Mouse (Mus musculus) stomach, embryonic 14.5 days (tissue): ENCODE data around the gene Ugt1a8. TPM values are rescaled to one million over a fixed set of nuclear protein-coding genes. Genes with fewer than 3 reads are reported as not detected.

Experiments used
- ATAC-seq: fragments of 200-750 bp; cut with Nextera tagmentation; 2 replicates; pipeline ENCODE4 v1.8.0; 2017; ENCODE audit warnings: low read depth, moderate TSS enrichment; ENCODE audit not compliant: insufficient number of reproducible peaks, insufficient read depth, low FRiP score
- H3K27ac ChIP-seq: fragments of 300-500 bp; sonication (generic); 2 replicates; pipeline ENCODE4 v1.5.1; 2014; ENCODE audit warnings: mild to moderate bottlenecking, low read length, moderate library complexity, mixed read lengths
- H3K27me3 ChIP-seq: fragments of 300-500 bp; sonication (generic); 2 replicates; pipeline ENCODE4 v1.6.1; 2014; ENCODE audit warnings: low read length, control low read depth, mixed read lengths; ENCODE audit not compliant: control insufficient read depth, insufficient read depth
- H3K36me3 ChIP-seq: fragments of 300-500 bp; sonication (generic); 2 replicates; pipeline ENCODE4 v1.6.1; 2014; ENCODE audit warnings: mild to moderate bottlenecking, control low read depth, low read length, moderate library complexity, mixed read lengths; ENCODE audit not compliant: control insufficient read depth, insufficient read depth
- H3K4me1 ChIP-seq: fragments of 300-500 bp; sonication (generic); 2 replicates; pipeline ENCODE4 v1.6.1; 2014; ENCODE audit warnings: low read length, control low read depth, mixed read lengths; ENCODE audit not compliant: control insufficient read depth, insufficient read depth
- H3K4me2 ChIP-seq: fragments of 300-500 bp; sonication (generic); replicated peaks from 2 replicates; pipeline ENCODE4 v1.6.1; 2014; ENCODE audit warnings: low read depth, low read length, control low read depth
- H3K4me3 ChIP-seq: fragments of 300-500 bp; sonication (generic); 2 replicates; pipeline ENCODE4 v1.5.1; 2014; ENCODE audit warnings: low read depth, low read length, control low read depth
- H3K9ac ChIP-seq: fragments of 300-500 bp; sonication (generic); replicated peaks from 2 replicates; pipeline ENCODE4 v1.6.1; 2014; ENCODE audit warnings: low read depth, mild to moderate bottlenecking, control low read depth, low read length, moderate library complexity, mixed read lengths
- H3K9me3 ChIP-seq: fragments of 300-500 bp; sonication (generic); 2 replicates; pipeline ENCODE4 v1.6.1; 2016; ENCODE audit warnings: low read depth, low read length, control low read depth; ENCODE audit not compliant: control insufficient read depth
- WGBS: fragments of 180-500 bp; shearing (Covaris S2); extraction: QIAGEN DNeasy Blood & Tissue Kit; methylation state at CpG from one replicate; pipeline ENCODE4 v1.1.7; 2014; 5-methylcytosine and 5-hydroxymethylcytosine counted together
- polyA plus RNA-seq: library from polyadenylated mRNA; unstranded; fragments of >200 nt; fragmentation: Nextera tagmentation; extraction: Ambion mirVana; gene quantifications from 2 replicates; pipeline ENCODE4 v1.2.1, GENCODE M21; 2014

The Ugt1a8 gene
- polyA plus RNA-seq, 1 experiment from 2014 or later, result not detected

- Histone ChIP-seq H3K36me3 (no peaks in the 10 kb centered on the region), H3K27me3 (no peaks in the 10 kb centered on the region), H3K9ac (no peak overlapping the region), H3K9me3 (peaks cover 17% of the 10 kb centered on the region), H3K4me3 (no peak overlapping the region), H3K4me1 (no peaks in the 10 kb centered on the region), H3K4me2 (no peak overlapping the region), H3K27ac (no peak overlapping the region)
- 93% methylated on average over 1 of the region's 1 CpGs for WGBS
- no peak for ATAC-seq
Observed at GRCm38 (mm10) chr1:88179657-88180056, 92.0 kb downstream of the Ugt1a8 start.

DNA sequence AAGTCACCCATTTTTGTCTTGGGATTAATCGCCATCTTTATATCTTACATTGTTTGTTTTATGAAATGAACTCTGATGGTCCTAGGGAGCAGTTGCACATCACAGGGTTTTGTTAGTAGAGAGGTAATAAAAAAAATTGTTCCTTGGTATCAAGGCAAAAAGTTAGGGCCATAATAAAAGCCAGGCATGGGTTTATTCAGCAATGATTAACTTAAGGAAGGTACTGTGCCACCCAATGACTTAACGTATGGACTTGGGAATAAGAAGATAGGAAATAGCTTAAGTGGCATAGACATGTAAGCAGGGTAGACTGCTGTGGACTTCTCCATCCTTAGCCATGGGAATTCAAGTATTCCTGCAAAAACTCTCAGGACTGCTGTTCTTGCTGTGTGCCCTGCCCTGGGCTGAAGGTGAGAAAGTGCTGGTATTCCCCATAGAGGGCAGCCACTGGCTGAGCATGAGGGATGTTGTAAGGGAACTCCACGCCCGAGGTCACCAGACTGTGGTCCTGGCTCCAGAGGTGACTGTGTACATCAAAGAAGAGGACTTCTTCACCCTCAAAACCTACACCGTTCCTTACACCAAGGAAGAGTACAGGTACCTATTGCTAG lies 98.8 kb downstream of the Ugt1a8 start:
- Histone ChIP-seq H3K36me3 (no peaks in the 10 kb centered on the region), H3K27me3 (no peaks in the 10 kb centered on the region), H3K27ac (no peak overlapping the region), H3K4me2 (no peak overlapping the region), H3K9me3 (no peaks in the 10 kb centered on the region), H3K4me1 (no peaks in the 10 kb centered on the region), H3K9ac (no peak overlapping the region), H3K4me3 (no peak overlapping the region)
- 81% methylated on average over 5 of the region's 5 CpGs for WGBS
- no peak for ATAC-seq

DNA sequence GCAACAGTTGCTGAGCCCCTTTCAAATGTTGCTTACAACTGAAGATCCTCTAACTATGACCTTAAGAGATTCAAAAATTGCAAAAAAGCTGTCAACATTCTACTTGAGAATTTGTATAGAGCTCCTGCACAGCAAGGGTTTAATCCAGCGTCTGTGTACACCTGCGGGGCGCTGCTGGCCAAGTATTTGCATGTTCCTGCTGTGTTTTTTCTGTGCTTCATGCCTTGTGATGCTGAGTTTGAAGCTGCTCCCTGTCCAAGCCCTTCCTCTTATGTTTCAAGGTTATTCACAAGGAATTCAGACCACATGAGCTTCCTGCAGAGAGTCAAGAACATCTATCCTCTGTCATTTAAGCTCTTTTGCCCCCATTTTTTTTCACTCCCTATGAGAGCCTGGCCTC lies 104.5 kb downstream of the Ugt1a8 start:
- H3K36me3 ChIP-seq, result no peaks in the 10 kb centered on the region
- no peak overlapping the region for H3K4me3 ChIP-seq
- no peaks in the 10 kb centered on the region for H3K4me1 ChIP-seq
- no peak overlapping the region for H3K9ac ChIP-seq
- no peaks in the 10 kb centered on the region for H3K9me3 ChIP-seq
- H3K27ac ChIP-seq, result no peak overlapping the region
- H3K27me3 ChIP-seq, result no peaks in the 10 kb centered on the region
- no peak for ATAC-seq
- no peak overlapping the region for H3K4me2 ChIP-seq
- WGBS, result 67% methylated on average over 3 of the region's 3 CpGs

DNA sequence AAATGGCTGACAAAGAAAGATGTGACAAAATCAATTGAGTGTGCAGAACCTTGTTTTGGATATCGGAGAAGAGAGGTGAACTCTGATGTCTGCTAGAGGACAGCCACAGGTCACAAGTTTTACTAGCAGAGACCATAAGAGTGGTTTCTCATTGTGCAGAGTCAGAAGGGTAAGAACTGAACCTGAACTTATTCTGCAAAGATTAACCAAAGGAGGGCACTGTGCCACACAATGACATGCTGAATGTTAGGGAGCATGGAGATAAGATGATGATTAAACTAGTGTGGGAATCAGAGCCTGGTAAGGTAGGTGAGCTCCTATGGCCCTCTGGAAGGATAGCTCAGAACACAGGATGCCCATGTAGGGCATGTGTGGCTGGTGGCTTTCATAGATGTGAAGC lies 108.1 kb downstream of the Ugt1a8 start:
- ATAC-seq, result no peak
- H3K9me3 ChIP-seq, result no peaks in the 10 kb centered on the region
- H3K4me3 ChIP-seq, result no peak overlapping the region
- no peak overlapping the region for H3K9ac ChIP-seq
- 82% methylated on average over 1 of the region's 1 CpGs for WGBS
- H3K4me2 ChIP-seq, result no peak overlapping the region
- H3K36me3 ChIP-seq, result no peaks in the 10 kb centered on the region
- H3K27ac ChIP-seq, result no peak overlapping the region
- H3K4me1 ChIP-seq, result no peaks in the 10 kb centered on the region
- H3K27me3 ChIP-seq, result no peaks in the 10 kb centered on the region

GRCm38 (mm10) chr1:88197443-88197842 lies 109.8 kb downstream of the Ugt1a8 start:
- Histone ChIP-seq H3K4me3 (no peak overlapping the region), H3K4me1 (no peaks in the 10 kb centered on the region), H3K36me3 (no peaks in the 10 kb centered on the region), H3K27me3 (no peaks in the 10 kb centered on the region), H3K27ac (no peak overlapping the region), H3K4me2 (no peak overlapping the region), H3K9ac (no peak overlapping the region), H3K9me3 (no peaks in the 10 kb centered on the region)
- no peak for ATAC-seq
- 76% methylated on average over 3 of the region's 3 CpGs for WGBS

DNA sequence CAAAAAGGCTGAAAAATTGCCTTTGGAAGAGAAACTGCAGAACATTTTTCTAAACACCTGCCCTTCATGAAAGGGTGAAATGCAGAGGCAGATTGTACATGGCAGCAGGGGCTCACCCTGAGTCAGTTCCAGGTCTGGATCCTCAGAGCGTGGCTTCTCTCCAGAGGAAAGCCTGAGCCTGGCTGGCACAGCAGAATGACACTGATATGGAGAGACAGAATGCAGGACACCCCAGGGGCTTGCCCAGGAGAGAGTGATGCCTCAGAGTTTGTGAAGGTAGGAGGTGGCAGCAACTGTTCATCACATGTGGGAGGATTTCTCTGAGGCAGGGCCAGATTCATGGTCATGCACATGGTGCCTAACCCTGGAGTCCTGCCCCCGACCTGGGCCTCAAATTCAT lies 112.4 kb downstream of the Ugt1a8 start:
- no peak overlapping the region for H3K9ac ChIP-seq
- H3K4me1 ChIP-seq, result no peaks in the 10 kb centered on the region
- H3K4me2 ChIP-seq, result no peak overlapping the region
- H3K9me3 ChIP-seq, result no peaks in the 10 kb centered on the region; the same call in 1 of the 2 replicates
- H3K27me3 ChIP-seq, result no peaks in the 10 kb centered on the region
- ATAC-seq, result no peak
- no peaks in the 10 kb centered on the region for H3K36me3 ChIP-seq
- 55% methylated on average over 2 of the region's 2 CpGs for WGBS
- H3K27ac ChIP-seq, result no peak overlapping the region
- no peak overlapping the region for H3K4me3 ChIP-seq

DNA sequence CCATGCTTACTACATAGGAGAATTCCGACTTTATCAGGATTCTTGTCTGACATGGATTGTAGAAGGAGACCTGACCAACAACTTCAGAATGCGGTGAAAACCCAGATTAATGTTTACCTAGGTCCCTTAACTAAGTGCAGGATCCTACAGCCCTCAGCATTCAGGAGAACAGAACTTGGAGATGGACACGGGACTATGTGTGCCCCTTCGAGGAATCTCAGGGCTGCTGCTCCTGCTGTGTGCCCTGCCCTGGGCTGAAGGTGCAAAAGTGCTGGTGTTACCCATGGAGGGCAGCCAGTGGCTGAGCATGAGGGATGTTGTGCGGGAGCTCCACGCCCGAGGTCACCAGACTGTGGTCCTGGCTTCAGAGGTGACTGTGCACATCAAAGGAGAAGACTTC lies 112.8 kb downstream of the Ugt1a8 start, which contains the start of gene Ugt1a2:
Gene Ugt1a2 (plus strand): TSS at position 146 of the 400 bp plus-strand sequence.
- Histone ChIP-seq H3K9ac (no peak within 1 kb of the TSS), H3K4me3 (no peak within 1 kb of the TSS), H3K4me2 (no peak within 1 kb of the TSS), H3K9me3 (no peaks in the 10 kb centered on the region; the same call in 1 of the 2 replicates), H3K27me3 (no peaks in the 10 kb centered on the region), H3K36me3 (no peaks in the 10 kb centered on the region), H3K4me1 (no peaks in the 10 kb centered on the region), H3K27ac (no peak within 1 kb of the TSS)
- no peak for ATAC-seq
- 66% methylated on average over 7 of the region's 7 CpGs for WGBS

- no peak within 1 kb of the TSS for H3K27ac ChIP-seq
- WGBS, result 4% methylated on average over 62 of the region's 62 CpGs
- ATAC-seq, result peak; percentile 96
Observed at GRCm38 (mm10) chr1:88205294-88205922, 117.8 kb downstream of the Ugt1a8 start, which contains the start of gene Dnajb3. Gene Dnajb3, minus strand, starts transcription at chr1:88205782.

More at GRCm38 (mm10) chr1:88205294-88205922, 117.8 kb downstream of the Ugt1a8 start, which contains the start of gene Dnajb3:
- H3K9me3 ChIP-seq, result no peaks in the 10 kb centered on the region; the same call in 1 of the 2 replicates
- peak within 1 kb of the TSS; percentile 38 for H3K4me3 ChIP-seq
- peak within 1 kb of the TSS; percentile 36; the same call in 1 of the 2 replicates for H3K9ac ChIP-seq
- H3K4me2 ChIP-seq, result peak within 1 kb of the TSS; percentile 58
- H3K4me1 ChIP-seq, result no peaks in the 10 kb centered on the region
- H3K36me3 ChIP-seq, result no peaks in the 10 kb centered on the region
- H3K27me3 ChIP-seq, result no peaks in the 10 kb centered on the region
